Mouse (Mus musculus) heart, postnatal 0 days (tissue): ENCODE data around the gene Daglb.

Experiments used
- CTCF ChIP-seq: IDR thresholded peaks from 2 replicates; pipeline ENCODE4 v1.5.1; 2016; ENCODE audit warnings: antibody characterized with exemption, control low read depth, low read depth
- EP300 ChIP-seq: IDR thresholded peaks from 2 replicates; pipeline ENCODE4 v1.6.1; 2016; ENCODE audit warnings: antibody characterized with exemption, low read depth

GRCm38 (mm10) chr5:143552911-143553310 is 88.5 kb downstream of the Daglb start:
- TF ChIP-seq CTCF = no peak
- TF ChIP-seq EP300 = no peak
